Mouse (Mus musculus) neural tube, embryonic 13.5 days (tissue): Measurements from ENCODE around the gene Anxa9. TPM values are rescaled to one million over a fixed set of nuclear protein-coding genes. Genes with fewer than 3 reads are reported as not detected.

Experiments
- ATAC-seq: fragments of 200-750 bp; cut with Nextera tagmentation; 2 replicates; pipeline ENCODE4 v1.8.0; 2017; ENCODE audit warnings: low read depth, mild to moderate bottlenecking, moderate TSS enrichment, moderate library complexity
- H3K27ac ChIP-seq: fragments of 300-500 bp; sonication (generic); replicated peaks from 2 replicates; pipeline ENCODE4 v1.5.1; 2015; ENCODE audit warnings: moderate library complexity, mild to moderate bottlenecking, inconsistent platforms
- H3K27me3 ChIP-seq: fragments of 300-500 bp; sonication (generic); 2 replicates; pipeline ENCODE4 v1.6.1; 2015; ENCODE audit warnings: mild to moderate bottlenecking, inconsistent platforms
- H3K36me3 ChIP-seq: fragments of 300-500 bp; sonication (generic); 2 replicates; pipeline ENCODE4 v1.6.1; 2015; ENCODE audit warnings: mild to moderate bottlenecking, inconsistent platforms
- H3K4me1 ChIP-seq: fragments of 300-500 bp; sonication (generic); replicated peaks from 2 replicates; pipeline ENCODE4 v1.6.1; 2015; ENCODE audit warnings: inconsistent platforms
- H3K4me2 ChIP-seq: fragments of 300-500 bp; sonication (generic); 2 replicates; pipeline ENCODE4 v1.6.1; 2015; ENCODE audit warnings: inconsistent platforms, mild to moderate bottlenecking, moderate library complexity
- H3K4me3 ChIP-seq: fragments of 300-500 bp; sonication (generic); 2 replicates; pipeline ENCODE4 v1.5.1; 2015; ENCODE audit warnings: mild to moderate bottlenecking, inconsistent platforms
- H3K9ac ChIP-seq: fragments of 300-500 bp; sonication (generic); 2 replicates; pipeline ENCODE4 v1.6.1; 2015; ENCODE audit warnings: moderate library complexity, mild to moderate bottlenecking, inconsistent platforms
- H3K9me3 ChIP-seq: fragments of 300-500 bp; sonication (generic); 2 replicates; pipeline ENCODE4 v1.6.1; 2016; ENCODE audit warnings: inconsistent platforms
- WGBS: fragments of 180-500 bp; shearing (Covaris S2); methylation state at CpG from one replicate; pipeline ENCODE4 v1.1.7; 2015; 5-methylcytosine and 5-hydroxymethylcytosine counted together
- polyA plus RNA-seq: library from polyadenylated mRNA; unstranded; fragments of >200 nt; fragmentation: Nextera tagmentation; extraction: Ambion mirVana; gene quantifications from 2 replicates; pipeline ENCODE4 v1.2.1, GENCODE M21; 2015

The Anxa9 gene
- polyA plus RNA-seq, 1 experiment from 2014 or later = 0.57 TPM

DNA sequence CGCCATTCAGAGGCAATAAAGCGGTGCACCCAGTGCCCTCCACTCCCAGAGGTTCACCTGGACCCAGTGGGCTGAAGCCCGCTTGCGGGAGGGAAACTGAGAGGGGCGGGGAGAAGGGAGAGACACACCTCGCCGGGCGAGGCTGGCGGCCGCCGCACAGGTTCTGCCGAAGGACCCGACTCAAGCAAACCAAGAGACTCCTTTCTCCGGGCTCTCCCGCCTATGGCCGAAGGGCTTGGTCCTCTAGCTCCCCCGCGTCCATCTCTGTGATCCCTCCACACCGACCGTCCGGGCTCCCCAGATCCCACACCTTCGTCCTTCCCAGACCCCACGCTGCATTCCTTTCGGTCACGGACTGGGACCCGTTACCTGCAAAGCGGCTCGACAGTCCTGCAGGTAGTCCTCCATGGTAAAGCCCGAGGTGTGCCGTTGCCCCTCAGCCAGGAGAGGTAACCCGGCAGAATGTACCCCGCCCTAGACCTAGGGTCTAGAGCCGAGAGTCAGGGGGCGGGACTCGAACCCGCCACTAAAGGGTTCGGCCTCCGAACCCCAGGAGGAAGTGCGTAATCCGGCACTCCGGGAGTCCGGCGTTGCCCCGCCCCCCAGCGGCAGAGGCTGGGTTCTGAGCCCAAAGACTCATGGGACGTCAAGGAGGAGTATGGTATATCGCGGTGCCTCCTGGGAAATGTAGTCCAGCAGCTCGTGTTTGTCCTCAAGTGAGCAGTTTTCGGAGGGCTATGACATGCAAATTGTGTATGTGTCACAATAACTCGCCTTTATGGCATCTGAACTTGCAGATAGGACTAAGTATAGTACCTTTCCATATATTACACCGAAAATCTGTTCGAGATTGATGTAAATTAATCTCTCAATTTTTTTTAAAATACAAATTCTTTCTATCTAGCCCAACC is 25.5 kb downstream of the Anxa9 start, which contains the start of the genes Mindy1 and Prune1:
Mindy1 (plus strand) TSS at position 130 of the 911 bp plus-strand sequence.
Prune1 (minus strand) TSS at position 861 of the 911 bp plus-strand sequence.
- WGBS = 1% methylated on average over 53 of the region's 53 CpGs
- peak within 1 kb of the TSS; percentile 76 for H3K4me3 ChIP-seq
- peak within 1 kb of the TSS; percentile 91 for H3K9ac ChIP-seq
- H3K9me3 ChIP-seq = no peaks in the 10 kb centered on the region
- peaks cover 44% of the 10 kb centered on the region for H3K4me1 ChIP-seq
- peak within 1 kb of the TSS; percentile 82 for H3K4me2 ChIP-seq
- H3K36me3 ChIP-seq = no peaks in the 10 kb centered on the region
- no peaks in the 10 kb centered on the region for H3K27me3 ChIP-seq
- peak; percentile 92 for ATAC-seq
- peak within 1 kb of the TSS; percentile 98 for H3K27ac ChIP-seq

DNA sequence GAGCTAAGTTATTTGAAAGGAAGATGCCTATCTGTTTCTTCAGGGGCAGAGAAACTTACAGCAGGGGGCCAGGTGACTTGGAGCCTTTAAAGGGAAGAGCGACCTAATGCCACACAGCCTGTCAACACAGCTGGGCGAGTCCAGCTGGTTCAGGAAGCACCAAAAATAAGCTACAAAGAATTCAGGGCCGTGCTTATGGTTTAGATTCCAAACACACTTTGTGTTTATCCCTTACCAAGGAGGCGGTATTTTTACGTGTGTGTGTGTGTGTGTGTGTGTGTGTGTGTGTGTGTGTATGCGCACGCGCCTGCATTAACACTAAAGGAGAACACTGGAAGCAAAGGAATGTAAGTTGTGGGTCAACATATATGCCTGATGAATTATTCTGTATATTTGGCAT is 26.2 kb downstream of the Anxa9 start:
- peak overlapping the region; percentile 90 for H3K9ac ChIP-seq
- H3K36me3 ChIP-seq = no peaks in the 10 kb centered on the region
- no peaks in the 10 kb centered on the region for H3K9me3 ChIP-seq
- H3K27me3 ChIP-seq = no peaks in the 10 kb centered on the region
- H3K27ac ChIP-seq = peak overlapping the region; percentile 98
- peak overlapping the region; percentile 76 for H3K4me3 ChIP-seq
- WGBS = 34% methylated on average over 8 of the region's 8 CpGs
- ATAC-seq = no peak
- peak overlapping the region; percentile 82 for H3K4me2 ChIP-seq
- peaks cover 41% of the 10 kb centered on the region for H3K4me1 ChIP-seq

DNA sequence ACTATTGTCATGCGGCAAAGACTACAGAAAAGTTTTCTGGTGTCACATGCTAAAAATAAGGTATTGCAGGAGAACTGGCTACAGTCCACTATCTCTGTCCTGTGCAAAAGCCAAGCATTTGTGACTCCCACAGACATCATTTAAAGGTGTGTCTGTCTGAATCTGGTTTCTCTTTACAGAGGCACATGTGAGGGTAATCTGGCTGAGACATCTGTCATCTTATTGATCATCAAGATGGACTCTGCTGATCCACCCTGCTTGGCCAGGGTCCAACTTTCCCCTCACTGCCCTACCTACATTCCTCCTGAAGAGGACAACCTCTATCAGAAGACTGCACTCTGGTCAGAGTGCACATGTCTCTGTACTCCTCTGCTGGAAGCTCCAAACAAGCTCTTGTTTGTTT is 29.8 kb downstream of the Anxa9 start:
- Histone ChIP-seq H3K4me3 (no peak overlapping the region), H3K9ac (no peak overlapping the region), H3K27me3 (no peaks in the 10 kb centered on the region), H3K4me1 (peaks cover 16% of the 10 kb centered on the region), H3K36me3 (no peaks in the 10 kb centered on the region), H3K27ac (no peak overlapping the region), H3K9me3 (no peaks in the 10 kb centered on the region), H3K4me2 (no peak overlapping the region)
- ATAC-seq = no peak
- WGBS = 97% methylated on average over 1 of the region's 1 CpGs

DNA sequence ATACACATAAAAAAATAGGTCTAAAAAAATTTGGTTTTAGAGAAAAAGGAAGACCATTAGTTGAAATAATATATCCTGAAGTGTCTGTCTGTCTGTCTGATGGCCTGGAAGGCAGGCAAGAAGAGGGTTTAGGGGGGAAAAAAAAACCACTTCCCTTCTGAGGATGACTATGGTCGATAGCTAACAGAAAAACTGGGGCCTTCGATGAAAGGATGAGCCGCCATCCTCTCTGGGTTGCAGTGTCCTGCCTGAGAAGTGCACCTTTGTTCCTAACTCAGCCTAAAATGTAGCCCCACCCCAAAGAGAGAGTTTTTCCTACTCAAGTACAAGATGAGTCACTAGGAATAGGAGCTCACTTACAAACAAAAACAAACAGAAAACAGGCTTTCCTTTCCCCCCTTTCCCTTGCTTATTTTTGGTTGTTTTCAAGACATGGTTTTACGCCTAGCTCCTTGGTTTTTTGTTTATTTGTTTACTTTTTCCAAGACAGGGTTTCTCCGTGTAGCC is 30.5 kb downstream of the Anxa9 start:
- Histone ChIP-seq H3K9ac (no peak overlapping the region), H3K36me3 (no peaks in the 10 kb centered on the region), H3K9me3 (no peaks in the 10 kb centered on the region), H3K4me3 (no peak overlapping the region), H3K4me1 (peaks cover 14% of the 10 kb centered on the region), H3K4me2 (no peak overlapping the region), H3K27me3 (no peaks in the 10 kb centered on the region), H3K27ac (no peak overlapping the region)
- WGBS = 83% methylated on average over 5 of the region's 5 CpGs
- ATAC-seq = no peak

DNA sequence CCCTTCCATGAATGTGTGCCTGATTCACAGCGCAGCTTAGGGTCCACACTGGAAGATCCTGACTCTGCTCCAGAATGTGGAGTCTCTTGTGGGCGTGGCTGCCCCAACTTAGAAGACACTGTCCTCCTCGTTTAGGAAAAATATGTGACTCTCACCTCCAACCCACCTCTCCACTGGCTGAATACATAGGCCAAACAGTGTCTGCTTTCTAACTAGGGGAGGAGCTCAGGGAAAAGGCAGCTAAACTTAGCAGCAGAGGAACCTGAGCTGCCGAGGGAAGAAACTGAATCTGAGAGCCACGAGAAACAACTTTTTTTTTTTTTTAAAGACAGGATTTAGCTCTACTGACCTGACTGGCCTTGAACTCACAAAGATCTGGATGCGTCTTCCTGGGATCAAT is 31.8 kb downstream of the Anxa9 start:
- Histone ChIP-seq H3K4me3 (no peak overlapping the region), H3K4me1 (peaks cover 6% of the 10 kb centered on the region; the same call in 1 of the 2 replicates), H3K36me3 (no peaks in the 10 kb centered on the region), H3K4me2 (no peak overlapping the region), H3K27me3 (no peaks in the 10 kb centered on the region), H3K9me3 (no peaks in the 10 kb centered on the region), H3K9ac (no peak overlapping the region), H3K27ac (no peak overlapping the region)
- no peak for ATAC-seq
- 89% methylated on average over 6 of the region's 6 CpGs for WGBS

DNA sequence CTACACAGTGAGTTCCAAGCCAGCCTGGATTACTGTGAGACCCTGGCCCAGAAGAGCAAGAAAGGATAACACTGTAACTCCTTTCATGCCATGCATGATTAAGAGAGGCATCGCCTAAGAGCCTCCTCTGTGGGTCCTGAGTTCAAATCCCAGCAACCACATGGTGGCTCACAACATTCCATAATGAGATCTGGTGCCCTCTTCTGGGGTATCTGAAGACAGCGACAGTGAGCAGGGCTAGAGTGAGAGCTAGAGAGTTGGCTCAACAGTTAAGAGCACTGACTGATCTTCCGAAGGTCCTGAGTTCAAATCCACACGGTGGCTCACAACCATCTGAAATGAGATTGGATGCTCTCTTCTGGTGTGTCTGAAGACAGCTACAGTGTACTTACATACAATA is 32.5 kb downstream of the Anxa9 start:
- Histone ChIP-seq H3K9me3 (no peaks in the 10 kb centered on the region), H3K4me2 (no peak overlapping the region), H3K27ac (no peak overlapping the region), H3K4me3 (no peak overlapping the region), H3K27me3 (no peaks in the 10 kb centered on the region), H3K9ac (no peak overlapping the region), H3K4me1 (peaks cover under 1% of the 10 kb centered on the region; the same call in 1 of the 2 replicates), H3K36me3 (peaks cover 4% of the 10 kb centered on the region; the same call in 1 of the 2 replicates)
- WGBS = 90% methylated on average over 4 of the region's 4 CpGs
- ATAC-seq = no peak

DNA sequence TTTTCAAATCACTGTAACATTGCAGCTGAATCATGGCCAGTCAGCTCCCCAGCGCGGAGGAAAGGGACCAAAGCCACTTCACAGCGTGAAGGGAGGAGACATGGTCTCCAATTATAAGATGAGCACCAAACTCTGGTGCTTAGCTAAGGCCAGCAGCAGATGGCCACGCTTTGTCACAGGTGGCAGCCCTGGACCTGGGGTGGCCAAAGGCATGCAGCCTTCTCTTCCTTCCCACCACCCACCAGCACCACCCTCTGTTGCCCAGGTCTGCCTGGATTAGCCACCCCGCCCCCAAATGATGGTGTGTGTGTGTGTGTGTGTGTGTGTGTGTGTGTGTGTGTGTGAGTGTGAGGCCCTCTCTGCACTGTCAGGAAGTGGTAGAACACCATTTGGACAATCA is 33.5 kb downstream of the Anxa9 start:
- Histone ChIP-seq H3K9ac (no peak overlapping the region), H3K4me1 (no peaks in the 10 kb centered on the region), H3K4me3 (no peak overlapping the region), H3K9me3 (no peaks in the 10 kb centered on the region), H3K27me3 (no peaks in the 10 kb centered on the region), H3K36me3 (peaks cover 14% of the 10 kb centered on the region), H3K27ac (no peak overlapping the region), H3K4me2 (no peak overlapping the region)
- ATAC-seq = no peak
- 81% methylated on average over 5 of the region's 5 CpGs for WGBS

DNA sequence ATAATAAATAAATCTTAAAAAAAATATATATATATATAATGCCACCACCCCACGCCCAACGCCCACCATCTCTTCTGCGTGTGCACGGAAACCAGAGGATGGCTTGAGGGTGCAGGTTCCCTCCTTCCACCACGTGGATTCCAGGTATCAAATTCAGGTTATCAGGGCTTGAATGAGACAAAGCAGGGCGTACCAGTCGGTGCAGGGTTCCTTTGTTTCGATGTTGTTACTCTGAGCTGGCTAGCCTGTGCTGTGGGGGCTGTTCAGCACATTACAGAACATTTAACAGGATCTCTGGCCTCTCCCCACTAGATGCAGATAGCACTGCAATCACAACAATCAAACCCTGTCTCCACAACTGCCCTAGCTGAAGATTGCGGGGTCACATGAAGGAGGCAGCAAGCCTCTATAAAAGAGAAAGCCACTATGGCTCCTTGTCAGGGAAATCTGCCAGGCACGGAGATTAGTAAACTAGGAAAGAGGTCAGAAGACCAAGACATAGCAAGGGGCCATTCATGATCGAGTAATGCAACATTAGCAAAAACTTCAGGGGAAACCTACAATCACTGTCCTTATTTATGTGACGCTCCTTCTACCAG is 36.1 kb downstream of the Anxa9 start:
- Histone ChIP-seq H3K4me2 (no peak overlapping the region), H3K9me3 (no peaks in the 10 kb centered on the region), H3K27me3 (no peaks in the 10 kb centered on the region), H3K27ac (no peak overlapping the region), H3K36me3 (peaks cover 40% of the 10 kb centered on the region), H3K9ac (no peak overlapping the region), H3K4me3 (no peak overlapping the region), H3K4me1 (no peaks in the 10 kb centered on the region)
- ATAC-seq = no peak
- 88% methylated on average over 12 of the region's 12 CpGs for WGBS

DNA sequence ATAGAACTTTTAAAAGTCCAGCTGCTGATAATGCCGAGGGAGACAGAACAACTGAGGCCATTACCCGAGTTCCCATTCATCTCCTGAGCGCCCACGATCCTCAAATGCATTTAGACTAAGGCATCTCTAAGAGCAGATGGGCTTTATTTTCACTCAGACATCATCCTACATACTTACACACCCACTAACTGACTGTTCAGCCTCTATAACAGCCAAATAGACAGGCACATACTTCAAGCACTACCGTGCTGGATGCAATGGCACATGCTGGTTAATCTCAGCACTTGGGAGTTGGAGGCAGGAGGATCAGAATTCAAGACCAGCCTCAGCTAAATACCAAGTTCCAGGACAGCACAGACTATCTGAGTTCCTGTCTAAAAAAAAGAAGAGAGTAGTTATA is 37.2 kb downstream of the Anxa9 start:
- WGBS = 84% methylated on average over 5 of the region's 5 CpGs
- no peak overlapping the region for H3K9ac ChIP-seq

DNA sequence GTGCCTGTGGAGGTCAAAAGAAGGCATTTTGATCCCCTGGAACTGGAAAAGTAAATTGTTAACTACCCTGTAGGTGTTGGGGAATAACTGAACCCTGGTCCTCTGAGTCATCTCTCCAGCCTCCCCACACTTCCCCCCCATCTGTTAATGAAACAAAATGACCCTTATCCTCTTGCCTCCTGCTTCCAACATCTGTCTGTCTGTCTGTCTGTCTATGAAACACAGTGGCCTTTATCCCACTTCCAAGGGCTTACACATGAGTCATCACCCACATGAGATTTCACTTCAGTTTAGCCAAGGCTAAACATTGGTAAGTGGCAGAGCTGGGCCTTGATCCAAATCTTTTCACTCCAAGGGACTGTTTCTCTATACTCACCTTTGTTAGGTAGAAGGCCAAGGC is 39.1 kb downstream of the Anxa9 start:
- no peaks in the 10 kb centered on the region for H3K9me3 ChIP-seq
- no peaks in the 10 kb centered on the region for H3K4me1 ChIP-seq
- H3K36me3 ChIP-seq = peaks cover 65% of the 10 kb centered on the region
- no peak overlapping the region for H3K9ac ChIP-seq
- H3K4me2 ChIP-seq = no peak overlapping the region
- no peak overlapping the region for H3K27ac ChIP-seq
- ATAC-seq = no peak
- no peaks in the 10 kb centered on the region for H3K27me3 ChIP-seq
- no peak overlapping the region for H3K4me3 ChIP-seq

More for the DNA sequence above, 37.2 kb downstream of the Anxa9 start:
- H3K36me3 ChIP-seq = peaks cover 47% of the 10 kb centered on the region
- no peak overlapping the region for H3K4me2 ChIP-seq
- no peaks in the 10 kb centered on the region for H3K4me1 ChIP-seq
- H3K27me3 ChIP-seq = no peaks in the 10 kb centered on the region
- H3K4me3 ChIP-seq = no peak overlapping the region
- H3K27ac ChIP-seq = no peak overlapping the region
- no peak for ATAC-seq
- no peaks in the 10 kb centered on the region for H3K9me3 ChIP-seq

DNA sequence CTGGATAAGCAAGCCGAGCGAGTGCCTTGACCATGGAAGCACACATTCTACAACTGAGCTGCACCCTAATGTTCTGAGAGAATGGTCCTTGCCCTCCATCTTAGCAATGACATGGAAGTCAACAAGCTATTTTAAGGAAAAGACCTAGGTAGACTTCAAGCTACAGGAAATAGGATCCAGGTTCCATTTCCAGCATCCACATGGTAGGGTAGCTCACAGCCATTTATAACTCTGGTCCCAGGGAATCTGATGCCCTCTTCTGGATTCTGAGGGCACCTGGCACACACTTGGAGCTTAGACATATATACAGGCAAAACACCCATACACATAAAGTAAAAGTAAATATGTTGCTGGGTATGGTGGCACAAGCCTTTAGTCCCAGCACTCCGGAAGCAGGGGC is 40.9 kb downstream of the Anxa9 start:
- no peak for ATAC-seq
- Histone ChIP-seq H3K36me3 (peaks cover 82% of the 10 kb centered on the region), H3K27me3 (no peaks in the 10 kb centered on the region), H3K4me2 (no peak overlapping the region), H3K9ac (no peak overlapping the region), H3K27ac (no peak overlapping the region), H3K4me1 (no peaks in the 10 kb centered on the region), H3K9me3 (no peaks in the 10 kb centered on the region), H3K4me3 (no peak overlapping the region)
- 97% methylated on average over 3 of the region's 3 CpGs for WGBS

DNA sequence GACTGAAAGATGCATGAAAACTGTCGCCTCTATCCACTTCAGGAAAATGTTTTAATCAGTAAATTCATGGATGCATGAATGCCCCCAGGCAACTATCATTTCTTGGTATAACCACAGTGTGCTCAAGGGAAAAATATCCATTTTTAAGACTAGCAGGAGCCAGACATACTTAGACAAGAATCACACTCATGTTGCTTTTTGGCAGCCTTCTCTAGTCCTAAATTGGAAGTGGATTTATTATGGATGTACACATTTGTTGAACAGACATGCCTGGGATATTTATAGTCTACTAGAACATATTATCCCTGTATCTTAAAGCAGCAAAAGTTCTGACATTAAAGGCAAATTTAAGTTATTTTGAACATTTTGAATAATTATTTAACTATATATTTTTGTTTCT is 42.3 kb downstream of the Anxa9 start:
- Histone ChIP-seq H3K9me3 (no peaks in the 10 kb centered on the region), H3K4me3 (no peak overlapping the region), H3K4me1 (no peaks in the 10 kb centered on the region), H3K36me3 (peaks cover 91% of the 10 kb centered on the region), H3K27ac (no peak overlapping the region), H3K27me3 (no peaks in the 10 kb centered on the region), H3K4me2 (no peak overlapping the region), H3K9ac (no peak overlapping the region)
- 57% methylated on average over 1 of the region's 1 CpGs for WGBS
- ATAC-seq = no peak
